Mouse (Mus musculus) cerebellum, adult 18-20 months (tissue): ENCODE results near the gene Fkbp9.
A peak's percentile ranks its signal among the peaks of the same experiment; 100 is the strongest.

Source experiments
- DNase-seq, 2 experiments: peaks; one replicate each; pipeline ENCODE4 v3.0.0; 2021

The Fkbp9 gene

GRCm38 (mm10) chr6:56831697-56832406 is at the start of gene Fkbp9:
Gene Fkbp9, plus strand, starts transcription at chr6:56832059.
- DNase-seq, result peak; percentile 17 to 30

DNA sequence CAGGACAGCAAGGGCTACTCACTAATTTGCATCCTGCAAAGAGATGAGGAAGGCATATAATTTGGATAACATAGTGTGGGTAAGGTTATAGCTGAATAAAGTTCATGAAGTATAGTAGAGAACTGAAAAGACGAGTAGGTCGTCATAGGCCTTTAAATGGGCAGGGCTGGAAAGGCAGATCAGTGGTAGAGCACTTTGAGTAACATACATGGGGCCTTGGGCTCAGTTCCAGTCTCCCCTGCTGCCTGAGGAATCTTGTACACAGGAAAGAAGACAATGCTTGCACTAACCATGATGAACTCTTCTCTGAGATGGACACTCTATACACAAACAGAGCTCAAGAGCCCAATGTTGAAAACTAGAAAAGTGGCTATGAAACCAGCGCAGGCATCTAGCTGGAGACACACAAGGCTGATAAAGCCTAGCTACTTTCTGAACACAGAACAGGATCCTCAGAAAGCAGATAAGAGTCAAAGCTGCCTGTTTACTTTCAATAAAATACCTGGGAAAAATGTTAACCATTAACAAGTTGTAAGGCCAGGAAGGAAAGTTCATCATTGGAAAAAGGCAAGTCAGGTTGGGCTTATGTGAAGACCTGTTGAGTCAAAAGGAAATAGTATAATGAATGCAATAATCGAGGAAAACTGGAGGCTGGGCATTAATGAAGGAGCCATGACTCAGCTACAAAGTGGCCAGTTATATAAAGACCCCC is 48.1 kb upstream of the Fkbp9 start:
- DNase-seq, result no peak

DNA sequence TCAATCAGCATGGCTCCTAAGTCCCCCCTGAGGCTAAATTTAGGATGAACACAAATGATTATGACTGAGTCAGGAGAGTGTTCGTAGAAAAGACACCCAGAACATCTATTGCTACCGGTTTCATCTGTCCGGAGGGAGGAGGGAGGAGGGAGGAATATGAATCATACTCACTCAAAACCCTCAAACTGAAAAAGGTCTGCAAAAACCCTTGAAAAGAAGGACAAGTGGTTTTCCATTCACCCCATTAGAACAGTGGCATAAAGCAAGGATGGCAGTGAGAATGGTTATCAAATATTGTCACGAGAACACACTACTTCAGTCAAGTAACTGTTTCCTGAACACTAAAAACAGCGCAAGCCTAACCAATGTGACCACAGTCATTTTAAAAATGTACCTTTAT is 46.8 kb upstream of the Fkbp9 start:
- no peak for DNase-seq

- DNase-seq, result no peak
Observed at GRCm38 (mm10) chr6:56787668-56788067, 44.2 kb upstream of the Fkbp9 start.

- DNase-seq, result no peak
Observed at GRCm38 (mm10) chr6:56789336-56789735, 42.5 kb upstream of the Fkbp9 start.

GRCm38 (mm10) chr6:56794834-56795233 is 37.0 kb upstream of the Fkbp9 start:
- DNase-seq, result no peak

GRCm38 (mm10) chr6:56796232-56796631 is 35.6 kb upstream of the Fkbp9 start:
- DNase-seq, result no peak

DNA sequence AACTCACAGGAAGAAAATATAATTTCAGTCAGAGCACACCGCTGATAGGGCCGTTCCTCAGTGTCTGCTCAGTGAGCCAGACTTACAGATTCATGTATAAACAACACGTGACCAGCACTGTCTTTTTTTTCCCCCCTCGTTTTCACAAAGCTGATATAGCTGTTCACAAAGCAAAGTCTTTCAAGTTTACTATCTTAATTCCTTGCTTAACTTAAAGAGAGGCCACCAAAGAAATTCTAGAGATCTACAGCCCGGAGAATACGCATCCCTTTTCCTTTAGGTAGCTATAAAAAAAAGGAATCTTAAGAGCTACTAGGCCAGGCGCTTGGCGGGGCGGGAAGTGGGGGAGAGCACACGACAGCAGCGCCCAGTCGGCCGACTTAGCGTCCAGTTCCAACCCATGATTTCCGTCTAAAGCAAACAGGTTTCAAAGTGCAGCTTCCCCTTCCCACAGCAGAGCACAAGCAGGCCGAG is 35.2 kb upstream of the Fkbp9 start:
- DNase-seq, result no peak

- DNase-seq, result peak; percentile 94 to 97
Observed at GRCm38 (mm10) chr6:56797311-56798151, 34.3 kb upstream of the Fkbp9 start, which contains the start of gene Kbtbd2. Gene Kbtbd2, minus strand, starts transcription at chr6:56797813.

- DNase-seq, result no peak
Observed at GRCm38 (mm10) chr6:56798152-56798465, 33.8 kb upstream of the Fkbp9 start.

DNA sequence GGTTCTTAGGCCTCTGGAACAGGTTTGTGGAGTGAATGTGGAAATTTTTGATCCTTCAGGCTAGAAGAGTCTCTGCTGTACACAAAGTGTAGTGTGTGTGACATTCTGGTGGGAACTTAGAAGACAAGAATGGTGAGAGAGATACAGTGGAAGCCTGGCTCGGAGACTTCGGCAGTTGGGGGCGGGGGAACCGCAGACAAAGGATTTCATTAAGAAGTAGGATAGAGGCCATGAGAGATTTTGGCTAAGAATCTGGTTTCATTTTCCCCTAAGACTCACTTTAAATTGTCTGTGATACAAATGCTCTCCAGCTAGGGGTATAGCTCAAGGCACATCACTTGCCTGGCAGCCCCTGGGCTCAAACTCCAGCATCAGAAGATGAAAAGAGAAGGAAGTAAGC is 26.8 kb upstream of the Fkbp9 start:
- DNase-seq, result no peak

- DNase-seq, result no peak
Observed at GRCm38 (mm10) chr6:56806195-56806594, 25.7 kb upstream of the Fkbp9 start.

DNA sequence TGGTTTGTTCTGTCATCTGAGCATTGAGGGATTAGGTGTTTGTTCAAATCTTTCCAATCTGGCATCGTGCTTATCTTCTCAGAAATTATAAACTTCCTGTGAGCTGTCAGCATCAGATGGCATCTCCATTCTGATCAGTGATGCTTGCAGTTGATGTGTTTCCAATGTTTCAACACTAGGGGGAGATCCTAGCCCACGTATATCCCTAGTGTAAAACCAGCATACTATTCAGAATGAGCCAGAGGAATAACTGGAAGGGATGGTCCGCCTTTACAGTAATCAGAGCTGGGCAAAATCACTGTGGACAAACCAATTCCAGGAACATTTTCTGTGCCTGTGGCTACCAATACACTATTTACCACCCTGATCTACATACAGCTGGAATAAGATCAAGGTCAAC is 23.2 kb upstream of the Fkbp9 start:
- peak; percentile 48 for DNase-seq

GRCm38 (mm10) chr6:56813332-56813731 is 18.5 kb upstream of the Fkbp9 start:
- no peak for DNase-seq

DNA sequence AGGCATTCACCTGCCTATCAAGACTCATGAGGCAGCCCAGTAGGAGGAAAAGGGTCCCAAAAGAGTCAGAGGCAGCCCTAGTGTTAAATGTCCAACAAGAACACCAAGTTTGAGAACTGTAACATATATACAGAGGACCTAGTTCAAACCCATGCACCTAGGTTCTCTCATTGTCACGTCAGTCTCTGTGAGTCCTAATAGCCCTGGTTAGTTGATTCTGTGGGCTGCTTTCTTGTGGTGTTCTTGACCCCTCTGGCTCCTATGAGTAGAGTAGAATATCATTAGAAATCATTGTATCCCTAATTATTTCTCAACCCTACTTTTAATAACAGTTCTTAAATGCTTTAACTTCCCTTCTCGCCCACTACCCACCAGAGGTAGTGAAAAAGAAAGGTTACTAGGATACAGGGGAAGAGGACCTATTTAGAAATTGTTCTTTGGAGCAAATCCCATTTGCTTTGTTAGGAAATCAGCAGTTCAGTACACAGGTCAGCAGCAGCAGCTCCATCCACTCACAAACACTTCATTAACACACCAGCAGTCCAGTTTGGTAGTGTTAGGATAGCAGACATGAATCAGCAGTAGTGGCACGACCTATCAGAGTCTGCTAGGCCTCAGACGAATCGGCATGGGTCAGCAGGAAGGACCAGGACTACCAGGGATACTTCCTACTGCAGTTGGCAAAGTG is 13.3 kb upstream of the Fkbp9 start:
- DNase-seq, result no peak

- DNase-seq, result no peak
Observed at GRCm38 (mm10) chr6:56819124-56819487, 12.8 kb upstream of the Fkbp9 start.

- no peak for DNase-seq
Observed at GRCm38 (mm10) chr6:56825657-56826056, 6.2 kb upstream of the Fkbp9 start.

GRCm38 (mm10) chr6:56832407-56832796 is 543 bp downstream of the Fkbp9 start:
- DNase-seq, result no peak

DNA sequence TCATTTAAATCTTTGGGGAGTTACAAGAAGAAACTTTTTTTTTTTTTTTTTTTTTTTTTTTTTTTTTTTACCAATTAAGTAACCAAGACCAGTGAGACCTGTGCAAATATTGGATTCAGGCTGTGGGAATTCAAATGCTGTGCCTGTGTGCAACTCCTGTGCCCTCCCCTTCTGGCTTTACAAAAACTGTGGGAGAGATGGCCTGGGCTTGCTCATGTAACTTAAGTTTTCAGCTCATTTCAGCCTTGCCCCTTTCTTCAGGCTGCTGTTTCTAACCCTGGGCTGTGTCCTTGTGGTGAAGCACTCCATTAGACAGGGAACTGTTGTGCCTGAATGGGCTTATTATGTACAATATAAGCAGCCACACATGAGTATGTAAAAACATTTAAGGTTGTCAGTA is 971 bp downstream of the Fkbp9 start:
- no peak for DNase-seq

DNA sequence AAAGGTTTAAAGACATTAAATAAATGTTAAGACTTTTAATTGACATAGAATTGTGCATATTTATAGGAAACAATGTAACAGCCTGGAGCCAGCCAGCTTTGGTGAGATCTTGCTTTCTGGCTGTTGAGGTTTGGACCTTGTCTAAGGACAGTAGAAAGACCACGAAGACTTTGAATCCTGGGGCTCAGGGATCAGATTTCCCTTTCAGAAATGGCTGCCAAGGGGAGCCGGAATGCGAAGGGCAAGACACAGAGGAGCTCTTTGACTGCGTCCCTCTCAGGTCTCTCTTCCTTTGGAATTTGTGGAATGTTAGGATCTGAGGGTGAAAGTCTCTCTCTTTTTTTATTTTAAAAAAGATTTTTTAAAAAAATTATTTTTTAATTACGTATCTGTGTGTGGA is 2.9 kb downstream of the Fkbp9 start:
- no peak for DNase-seq

GRCm38 (mm10) chr6:56835532-56835931 is 3.7 kb downstream of the Fkbp9 start:
- no peak for DNase-seq

GRCm38 (mm10) chr6:56837166-56837565 is 5.3 kb downstream of the Fkbp9 start:
- DNase-seq, result no peak

GRCm38 (mm10) chr6:56837621-56838020 is 5.8 kb downstream of the Fkbp9 start:
- no peak for DNase-seq
